17 mouse cellular contexts compared by ENCODE assay signal in genomic region chr10:50893546-50893945, GRCm38 (mm10). TPM values are rescaled to one million over a fixed set of nuclear protein-coding genes. Genes with fewer than 3 reads are reported as not detected.
A peak's percentile ranks its signal among the peaks of the same experiment; 100 is the strongest.
DNase-seq lines count a peak whose midpoint lies in the region; ATAC-seq lines count a peak whose summit lies in the region.
"Had no signal": no experiment of that assay in that cellular context is flagged by ENCODE, and none has a peak within 500 bp of the region (broad histone marks: within the 10 kb centered on the region; RNA-seq: fewer than 3 reads in every experiment).

No protein-coding gene starts in this region.

- ATAC-seq in heart, embryonic 13.5 days (ENCODE audit: extremely low read depth, insufficient number of reproducible peaks, low FRiP score, low TSS enrichment) = no peak
- no peak for ATAC-seq in limb, embryonic 12.5 days (ENCODE audit: insufficient number of reproducible peaks, insufficient read depth, low FRiP score, low TSS enrichment, low read depth)
- no peak for ATAC-seq in midbrain, embryonic 11.5 days (ENCODE audit: low FRiP score)
- ATAC-seq in neural tube, embryonic 15.5 days (ENCODE audit: low FRiP score) = no peak
- ATAC-seq in CD4-positive, CD25-positive, alpha-beta regulatory T cell, adult 4 months = no peak

- H3K4me3 ChIP-seq in heart, embryonic 13.5 days = no peak overlapping the region
- H3K4me3 ChIP-seq in limb, embryonic 12.5 days (replicated peaks) = peak overlapping the region; percentile 49; the same call in 1 of the 2 replicates
- no peak overlapping the region for H3K4me3 ChIP-seq in limb, embryonic 10.5 days
- H3K4me3 ChIP-seq in midbrain, embryonic 11.5 days (ENCODE audit: low read depth, low read length) = peak overlapping the region; percentile 48
- H3K4me3 ChIP-seq in neural tube, embryonic 15.5 days (replicated peaks) = 0 out of 2 replicates have a peak overlapping the region, but pooled peaks have one; percentile 48
- H3K4me3 ChIP-seq: left cerebral cortex, adult 2 months had no signal

- no peak overlapping the region for H3K27ac ChIP-seq in heart, embryonic 13.5 days (replicated peaks)
- H3K27ac ChIP-seq in limb, embryonic 12.5 days = no peak overlapping the region
- no peak overlapping the region for H3K27ac ChIP-seq in limb, embryonic 10.5 days
- no peak overlapping the region for H3K27ac ChIP-seq in midbrain, embryonic 11.5 days (ENCODE audit: low read depth, low read length)
- no peak overlapping the region for H3K27ac ChIP-seq in neural tube, embryonic 15.5 days (replicated peaks)
- H3K27ac ChIP-seq: heart, embryonic 10.5 days; left cerebral cortex, adult 2 months; liver, embryonic 12.5 days had no signal

- H3K36me3 ChIP-seq in heart, embryonic 13.5 days = no peaks in the 10 kb centered on the region
- no peaks in the 10 kb centered on the region for H3K36me3 ChIP-seq in limb, embryonic 12.5 days
- no peaks in the 10 kb centered on the region for H3K36me3 ChIP-seq in limb, embryonic 10.5 days
- H3K36me3 ChIP-seq in midbrain, embryonic 11.5 days (ENCODE audit: control insufficient read depth, insufficient read depth, low read length) = no peaks in the 10 kb centered on the region
- no peaks in the 10 kb centered on the region for H3K36me3 ChIP-seq in neural tube, embryonic 15.5 days
- H3K36me3 ChIP-seq: heart, embryonic 10.5 days; liver, embryonic 12.5 days had no signal

- no peaks in the 10 kb centered on the region for H3K9me3 ChIP-seq in heart, embryonic 13.5 days
- H3K9me3 ChIP-seq in limb, embryonic 12.5 days = no peaks in the 10 kb centered on the region
- H3K9me3 ChIP-seq in limb, embryonic 10.5 days (replicated peaks) = no peaks in the 10 kb centered on the region
- H3K9me3 ChIP-seq in midbrain, embryonic 11.5 days (ENCODE audit: control insufficient read depth, low read length) = no peaks in the 10 kb centered on the region
- no peaks in the 10 kb centered on the region for H3K9me3 ChIP-seq in neural tube, embryonic 15.5 days (replicated peaks)
- H3K9me3 ChIP-seq: heart, embryonic 10.5 days; liver, embryonic 12.5 days had no signal

- H3K4me2 ChIP-seq in heart, embryonic 13.5 days = peak overlapping the region; percentile 86
- 0 out of 2 replicates have a peak overlapping the region, but pooled peaks have one; percentile 86 for H3K4me2 ChIP-seq in limb, embryonic 12.5 days
- peak overlapping the region; percentile 71 for H3K4me2 ChIP-seq in midbrain, embryonic 11.5 days
- no peak overlapping the region for H3K4me2 ChIP-seq in neural tube, embryonic 15.5 days

- no peak for DNase-seq in heart, postnatal 10 days
- DNase-seq in limb, embryonic 10.5 days (ENCODE audit: low spot score) = no peak
- peak; percentile 96 for DNase-seq in midbrain, embryonic 11.5 days (ENCODE audit: low spot score, missing footprints)
- DNase-seq in left cerebral cortex, adult 8-10 months (ENCODE audit: low spot score in 2 of 2) = no peak
- DNase-seq: adrenal gland, postnatal 10 days; cerebellum, adult 9-11 months; gastrocnemius, postnatal 25 days; retina, postnatal 1 day had no signal

- intact Hi-C loops in heart, postnatal 10 days (cut with DNase I) = loop anchor here (10.0 kb wide), 1 partner anchor 511 kb away; no protein-coding TSS in a partner anchor

- peaks cover 100% of the 10 kb centered on the region for H3K27me3 ChIP-seq in heart, embryonic 13.5 days (replicated peaks)
- peaks cover 83% of the 10 kb centered on the region for H3K27me3 ChIP-seq in limb, embryonic 12.5 days
- peaks cover 100% of the 10 kb centered on the region for H3K27me3 ChIP-seq in limb, embryonic 10.5 days (ENCODE audit: low read depth, poor library complexity, severe bottlenecking)
- H3K27me3 ChIP-seq in midbrain, embryonic 11.5 days (ENCODE audit: control insufficient read depth, insufficient read depth, low read length) = peaks cover 91% of the 10 kb centered on the region
- peaks cover 92% of the 10 kb centered on the region for H3K27me3 ChIP-seq in neural tube, embryonic 15.5 days (replicated peaks)

- peaks cover 21% of the 10 kb centered on the region for H3K4me1 ChIP-seq in heart, embryonic 13.5 days
- peaks cover 26% of the 10 kb centered on the region for H3K4me1 ChIP-seq in limb, embryonic 12.5 days (replicated peaks)
- H3K4me1 ChIP-seq in limb, embryonic 10.5 days = peaks cover 26% of the 10 kb centered on the region
- peaks cover 18% of the 10 kb centered on the region for H3K4me1 ChIP-seq in midbrain, embryonic 11.5 days (ENCODE audit: control insufficient read depth, insufficient read depth, low read length)
- H3K4me1 ChIP-seq in neural tube, embryonic 15.5 days = peaks cover 16% of the 10 kb centered on the region

- WGBS in heart, embryonic 13.5 days = 5% methylated on average over 10 of the region's 10 CpGs
- 2% methylated on average over 10 of the region's 10 CpGs for WGBS in limb, embryonic 12.5 days
- WGBS in limb, embryonic 10.5 days = 2% methylated on average over 10 of the region's 10 CpGs
- WGBS in midbrain, embryonic 11.5 days = under 1% methylated on average over 10 of the region's 10 CpGs
- 2% methylated on average over 10 of the region's 10 CpGs for WGBS in neural tube, embryonic 15.5 days

- no peak overlapping the region for H3K9ac ChIP-seq in heart, embryonic 13.5 days
- no peak overlapping the region for H3K9ac ChIP-seq in limb, embryonic 12.5 days (replicated peaks)
- H3K9ac ChIP-seq in midbrain, embryonic 11.5 days (ENCODE audit: low read length) = peak overlapping the region; percentile 21; the same call in 1 of the 2 replicates
- H3K9ac ChIP-seq in neural tube, embryonic 15.5 days (replicated peaks) = no peak overlapping the region
- H3K9ac ChIP-seq: liver, embryonic 12.5 days had no signal

RNA-seq across cellular contexts. Expression of gene Sim1, which starts 1.0 kb away (rescaled TPM):
- polyA plus RNA-seq in heart, embryonic 13.5 days (2015; fragmentation: Nextera tagmentation; extraction: Ambion mirVana) = not detected in 2 replicates
- total RNA-seq in heart, postnatal 10 days (2021) = not detected
- 0.45 and 0.68 TPM in 2 replicates for polyA plus RNA-seq in limb, embryonic 12.5 days (2016; fragmentation: Nextera tagmentation; extraction: Ambion mirVana)
- 0.65 and 0.74 TPM in 2 replicates for polyA plus RNA-seq in limb, embryonic 10.5 days (2016; fragmentation: Nextera tagmentation; extraction: Ambion mirVana)
- polyA plus RNA-seq in midbrain, embryonic 11.5 days (2014; fragmentation: Nextera tagmentation; extraction: Ambion mirVana) = 7.9 and 8.7 TPM in 2 replicates
- polyA plus RNA-seq in neural tube, embryonic 15.5 days (2015; fragmentation: Nextera tagmentation; extraction: Ambion mirVana) = 0.37 and 0.61 TPM in 2 replicates
- total RNA-seq in left cerebral cortex, adult 8-10 months (2022) = under 1 TPM; 0.06 to 0.60 (median 0.44) TPM
- polyA plus RNA-seq in CD4-positive, CD25-positive, alpha-beta regulatory T cell, adult 4 months (2017; shearing (Covaris generic)) = not detected
- total RNA-seq: adrenal gland, postnatal 10 days had no signal
- polyA plus RNA-seq: large intestine, adult 2 months; liver, embryonic 12.5 days; lung, embryonic 16.5 days had no signal

Comparison
In these comparisons a context has a peak if more than half of its experiments do, and no peak if none do; other contexts are left out.
1. H3K4me3 ChIP-seq: peak in limb, embryonic 12.5 days (single experiment), midbrain, embryonic 11.5 days (single experiment) and neural tube, embryonic 15.5 days (single experiment); none in heart, embryonic 13.5 days (single experiment) and limb, embryonic 10.5 days (single experiment).